Mouse (Mus musculus): ENCODE data around the gene Pcbp1. TPM values are rescaled to one million over a fixed set of nuclear protein-coding genes. Genes with fewer than 3 reads are reported as not detected.

Gene Pcbp1
- polyA plus RNA-seq, 1 experiment from 2014 or later = 313 TPM

Small RNAs within 50 kb of the gene (microRNA-seq; reads per million reads assigned to microRNA genes)
- gene Gm22184 = not detected

Other genes with a start within 250 kb of the Pcbp1 start
- 78.0 and 87.2 TPM in 2 replicates for gene Fam136a, start 160.7 kb downstream of the Pcbp1 start, polyA plus RNA-seq (2015; fragmentation: Nextera tagmentation; extraction: Ambion mirVana)
- gene Snrpg, start 155.0 kb downstream of the Pcbp1 start, polyA plus RNA-seq (2015; fragmentation: Nextera tagmentation; extraction: Ambion mirVana) = 261 and 274 TPM in 2 replicates
- gene Pcyox1, start 129.2 kb downstream of the Pcbp1 start, polyA plus RNA-seq (2015; fragmentation: Nextera tagmentation; extraction: Ambion mirVana) = 49.8 and 54.7 TPM in 2 replicates
- 109 and 119 TPM in 2 replicates for gene Tia1, start 122.1 kb downstream of the Pcbp1 start, polyA plus RNA-seq (2015; fragmentation: Nextera tagmentation; extraction: Ambion mirVana)
- gene Gm44790, start 99.7 kb downstream of the Pcbp1 start, polyA plus RNA-seq (2015; fragmentation: Nextera tagmentation; extraction: Ambion mirVana) = 1.1 TPM in 1 of 2 replicates, not detected in the other
- gene C87436, start 87.9 kb downstream of the Pcbp1 start, polyA plus RNA-seq (2015; fragmentation: Nextera tagmentation; extraction: Ambion mirVana) = 15.1 and 17.3 TPM in 2 replicates
- 0.57 and 0.84 TPM in 2 replicates for gene Asprv1, start 101.8 kb upstream of the Pcbp1 start, polyA plus RNA-seq (2015; fragmentation: Nextera tagmentation; extraction: Ambion mirVana)
- gene Mxd1, start 142.8 kb upstream of the Pcbp1 start, polyA plus RNA-seq (2015; fragmentation: Nextera tagmentation; extraction: Ambion mirVana) = 7.6 and 9.8 TPM in 2 replicates
- gene Snrnp27, start 158.2 kb upstream of the Pcbp1 start, polyA plus RNA-seq (2015; fragmentation: Nextera tagmentation; extraction: Ambion mirVana) = 68.3 and 81.3 TPM in 2 replicates
- 14.4 and 19.7 TPM in 2 replicates for gene Gmcl1, start 207.1 kb upstream of the Pcbp1 start, polyA plus RNA-seq (2015; fragmentation: Nextera tagmentation; extraction: Ambion mirVana)